Mouse (Mus musculus): ENCODE results near the gene Sema3f. TPM values are rescaled to one million over a fixed set of nuclear protein-coding genes. Genes with fewer than 3 reads are reported as not detected.

The Sema3f gene
- polyA plus RNA-seq, 1 experiment = 12.3 TPM

DNA sequence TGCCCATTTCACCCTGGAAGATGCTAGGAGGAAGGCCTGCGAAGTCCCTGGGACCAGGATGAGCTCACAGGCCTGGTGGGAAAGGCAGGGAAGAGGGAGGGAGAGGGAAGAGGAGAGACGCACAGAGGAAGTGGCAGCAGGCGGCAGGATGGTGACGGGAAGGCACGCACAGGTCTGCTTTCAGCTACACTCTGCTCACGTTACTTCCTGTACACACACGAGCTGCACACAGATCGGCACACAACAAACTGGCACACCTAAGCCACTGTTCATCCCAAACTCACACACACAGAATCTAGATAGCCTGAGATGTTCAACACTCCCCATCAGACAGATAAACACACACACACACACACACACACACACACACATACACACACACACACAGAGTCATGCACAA is 19.9 kb downstream of the Sema3f start:
- Histone ChIP-seq H3K9me3 (replicated peaks; ENCODE audit: control insufficient read depth, insufficient read depth, low read length, poor library complexity, severe bottlenecking) (no peaks in the 10 kb centered on the region), H3K4me1 (ENCODE audit: control insufficient read depth, insufficient read depth, low read length) (no peaks in the 10 kb centered on the region), H3K27me3 (ENCODE audit: control insufficient read depth, insufficient read depth, low read length, poor library complexity, severe bottlenecking) (no peaks in the 10 kb centered on the region), H3K9ac (ENCODE audit: low read depth, poor library complexity, severe bottlenecking) (no peak overlapping the region), H3K4me3 (ENCODE audit: low read depth, low read length) (no peak overlapping the region), H3K36me3 (ENCODE audit: control insufficient read depth, insufficient read depth, low read length, poor library complexity, severe bottlenecking) (no peaks in the 10 kb centered on the region), H3K27ac (ENCODE audit: insufficient read depth, low read length) (no peak overlapping the region)
- no peak for TF ChIP-seq EP300 (IDR thresholded peaks at IDR 0.05; ENCODE audit: insufficient read depth, low read depth, low read length)
- no peak for TF ChIP-seq CTCF (IDR thresholded peaks at IDR 0.05; ENCODE audit: low read depth, low read length)
- no peak for TF ChIP-seq POLR2A (IDR thresholded peaks at IDR 0.05; ENCODE audit: insufficient read depth, low read length)

DNA sequence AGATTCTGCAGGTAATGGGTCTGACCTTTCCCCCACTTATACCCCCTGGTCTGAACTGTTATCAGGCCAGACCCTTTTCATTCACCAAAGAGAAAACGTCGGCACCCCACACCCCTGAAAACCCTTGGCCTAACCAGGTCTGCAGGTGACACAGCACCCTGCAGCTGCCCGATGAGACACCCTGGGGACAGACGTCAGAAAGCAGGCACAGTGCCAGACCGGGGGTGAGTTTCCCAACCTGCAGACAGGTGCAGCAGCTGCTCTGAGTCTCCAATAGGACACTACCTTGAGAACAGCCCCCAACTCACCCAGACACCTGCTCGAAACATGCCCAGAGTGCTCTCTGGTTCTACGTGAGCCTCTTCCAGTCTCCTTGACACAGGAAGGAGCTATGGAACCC is 21.3 kb downstream of the Sema3f start:
- TF ChIP-seq POLR2A (IDR thresholded peaks at IDR 0.05; ENCODE audit: insufficient read depth, low read length) (no peak), CTCF (IDR thresholded peaks at IDR 0.05; ENCODE audit: low read depth, low read length) (no peak), EP300 (IDR thresholded peaks at IDR 0.05; ENCODE audit: insufficient read depth, low read depth, low read length) (no peak)
- Histone ChIP-seq H3K4me3 (ENCODE audit: low read depth, low read length) (no peak overlapping the region), H3K27ac (ENCODE audit: insufficient read depth, low read length) (no peak overlapping the region), H3K36me3 (ENCODE audit: control insufficient read depth, insufficient read depth, low read length, poor library complexity, severe bottlenecking) (no peaks in the 10 kb centered on the region), H3K4me1 (ENCODE audit: control insufficient read depth, insufficient read depth, low read length) (no peaks in the 10 kb centered on the region), H3K9ac (ENCODE audit: low read depth, poor library complexity, severe bottlenecking) (no peak overlapping the region), H3K9me3 (replicated peaks; ENCODE audit: control insufficient read depth, insufficient read depth, low read length, poor library complexity, severe bottlenecking) (no peaks in the 10 kb centered on the region), H3K27me3 (ENCODE audit: control insufficient read depth, insufficient read depth, low read length, poor library complexity, severe bottlenecking) (no peaks in the 10 kb centered on the region)

DNA sequence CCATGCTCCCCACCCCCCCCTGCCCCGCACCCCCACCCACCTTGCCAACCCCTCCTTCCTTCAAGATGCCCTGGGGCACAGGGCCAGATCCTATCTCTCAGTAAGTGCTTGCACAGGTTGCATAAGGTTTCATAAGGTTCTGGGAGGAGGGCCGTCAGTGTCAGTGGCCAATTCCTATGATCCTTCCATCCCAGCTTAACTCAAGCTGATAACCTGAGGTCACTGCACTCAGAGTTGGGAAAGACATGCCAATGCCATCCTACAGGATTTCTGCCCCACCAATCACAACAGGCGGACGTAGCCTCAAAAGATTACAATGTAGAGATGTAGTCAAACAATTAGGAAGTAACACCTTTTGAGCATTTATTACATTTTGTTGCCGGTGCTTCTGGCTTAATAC is 21.9 kb downstream of the Sema3f start:
- H3K4me3 ChIP-seq (ENCODE audit: low read depth, low read length) = no peak overlapping the region
- no peaks in the 10 kb centered on the region for H3K27me3 ChIP-seq (ENCODE audit: control insufficient read depth, insufficient read depth, low read length, poor library complexity, severe bottlenecking)
- no peaks in the 10 kb centered on the region for H3K4me1 ChIP-seq (ENCODE audit: control insufficient read depth, insufficient read depth, low read length)
- no peak overlapping the region for H3K9ac ChIP-seq (ENCODE audit: low read depth, poor library complexity, severe bottlenecking)
- H3K9me3 ChIP-seq (replicated peaks; ENCODE audit: control insufficient read depth, insufficient read depth, low read length, poor library complexity, severe bottlenecking) = no peaks in the 10 kb centered on the region
- H3K36me3 ChIP-seq (ENCODE audit: control insufficient read depth, insufficient read depth, low read length, poor library complexity, severe bottlenecking) = no peaks in the 10 kb centered on the region
- no peak overlapping the region for H3K27ac ChIP-seq (ENCODE audit: insufficient read depth, low read length)
- TF ChIP-seq EP300 (IDR thresholded peaks at IDR 0.05; ENCODE audit: insufficient read depth, low read depth, low read length) = no peak
- no peak for TF ChIP-seq POLR2A (IDR thresholded peaks at IDR 0.05; ENCODE audit: insufficient read depth, low read length)
- no peak for TF ChIP-seq CTCF (IDR thresholded peaks at IDR 0.05; ENCODE audit: low read depth, low read length)

GRCm38 (mm10) chr9:107685231-107685981 is 24.9 kb downstream of the Sema3f start:
- Histone ChIP-seq H3K9ac (ENCODE audit: low read depth, poor library complexity, severe bottlenecking) (no peak overlapping the region), H3K4me1 (ENCODE audit: control insufficient read depth, insufficient read depth, low read length) (no peaks in the 10 kb centered on the region), H3K27me3 (ENCODE audit: control insufficient read depth, insufficient read depth, low read length, poor library complexity, severe bottlenecking) (no peaks in the 10 kb centered on the region), H3K4me3 (ENCODE audit: low read depth, low read length) (no peak overlapping the region), H3K9me3 (replicated peaks; ENCODE audit: control insufficient read depth, insufficient read depth, low read length, poor library complexity, severe bottlenecking) (no peaks in the 10 kb centered on the region), H3K27ac (ENCODE audit: insufficient read depth, low read length) (no peak overlapping the region), H3K36me3 (ENCODE audit: control insufficient read depth, insufficient read depth, low read length, poor library complexity, severe bottlenecking) (no peaks in the 10 kb centered on the region)
- TF ChIP-seq EP300 (IDR thresholded peaks at IDR 0.05; ENCODE audit: insufficient read depth, low read depth, low read length) (no peak), CTCF (IDR thresholded peaks at IDR 0.05; ENCODE audit: low read depth, low read length) (peak; percentile 95)

GRCm38 (mm10) chr9:107682405-107682804 is 27.9 kb downstream of the Sema3f start:
- Histone ChIP-seq H3K4me3 (ENCODE audit: low read depth, low read length) (no peak overlapping the region), H3K9me3 (replicated peaks; ENCODE audit: control insufficient read depth, insufficient read depth, low read length, poor library complexity, severe bottlenecking) (no peaks in the 10 kb centered on the region), H3K36me3 (ENCODE audit: control insufficient read depth, insufficient read depth, low read length, poor library complexity, severe bottlenecking) (no peaks in the 10 kb centered on the region), H3K9ac (ENCODE audit: low read depth, poor library complexity, severe bottlenecking) (no peak overlapping the region), H3K27ac (ENCODE audit: insufficient read depth, low read length) (no peak overlapping the region), H3K4me1 (ENCODE audit: control insufficient read depth, insufficient read depth, low read length) (no peaks in the 10 kb centered on the region), H3K27me3 (ENCODE audit: control insufficient read depth, insufficient read depth, low read length, poor library complexity, severe bottlenecking) (no peaks in the 10 kb centered on the region)
- TF ChIP-seq CTCF (IDR thresholded peaks at IDR 0.05; ENCODE audit: low read depth, low read length) = no peak
- TF ChIP-seq POLR2A (IDR thresholded peaks at IDR 0.05; ENCODE audit: insufficient read depth, low read length) = no peak
- no peak for TF ChIP-seq EP300 (IDR thresholded peaks at IDR 0.05; ENCODE audit: insufficient read depth, low read depth, low read length)

GRCm38 (mm10) chr9:107679501-107679900 is 30.8 kb downstream of the Sema3f start, which contains the start of gene Gnat1:
TSS of gene Gnat1 (minus strand) at chr9:107679712.
- TF ChIP-seq POLR2A (IDR thresholded peaks at IDR 0.05; ENCODE audit: insufficient read depth, low read length) = no peak
- no peak for TF ChIP-seq EP300 (IDR thresholded peaks at IDR 0.05; ENCODE audit: insufficient read depth, low read depth, low read length)
- no peak for TF ChIP-seq CTCF (IDR thresholded peaks at IDR 0.05; ENCODE audit: low read depth, low read length)
- Histone ChIP-seq H3K27me3 (ENCODE audit: control insufficient read depth, insufficient read depth, low read length, poor library complexity, severe bottlenecking) (no peaks in the 10 kb centered on the region), H3K9ac (ENCODE audit: low read depth, poor library complexity, severe bottlenecking) (no peak within 1 kb of the TSS)

More at GRCm38 (mm10) chr9:107679501-107679900, 30.8 kb downstream of the Sema3f start, which contains the start of gene Gnat1:
- no peaks in the 10 kb centered on the region for H3K36me3 ChIP-seq (ENCODE audit: control insufficient read depth, insufficient read depth, low read length, poor library complexity, severe bottlenecking)
- H3K4me1 ChIP-seq (ENCODE audit: control insufficient read depth, insufficient read depth, low read length) = peaks cover 10% of the 10 kb centered on the region
- no peak within 1 kb of the TSS for H3K27ac ChIP-seq (ENCODE audit: insufficient read depth, low read length)
- no peak within 1 kb of the TSS for H3K4me3 ChIP-seq (ENCODE audit: low read depth, low read length)
- H3K9me3 ChIP-seq (replicated peaks; ENCODE audit: control insufficient read depth, insufficient read depth, low read length, poor library complexity, severe bottlenecking) = no peaks in the 10 kb centered on the region

Measured in ES-Bruce4 (cell line).